Mouse (Mus musculus) stomach, postnatal 0 days (tissue): ENCODE results near the gene Sirt2. TPM values are rescaled to one million over a fixed set of nuclear protein-coding genes. Genes with fewer than 3 reads are reported as not detected.

Experiments
- ATAC-seq: fragments of 200-750 bp; cut with Nextera tagmentation; 2 replicates; pipeline ENCODE4 v1.8.0; 2017; ENCODE audit not compliant: low FRiP score, low TSS enrichment
- DNase-seq: peaks from one replicate; pipeline ENCODE4 v3.0.0-alpha.2; 2016; ENCODE audit warnings: low spot score
- H3K27ac ChIP-seq: fragments of 300-500 bp; sonication (generic); replicated peaks from 2 replicates; pipeline ENCODE4 v1.5.1; 2014; ENCODE audit warnings: mild to moderate bottlenecking, control low read depth
- H3K27me3 ChIP-seq: fragments of 300-500 bp; sonication (generic); 2 replicates; pipeline ENCODE4 v1.6.1; 2014; ENCODE audit warnings: low read length; ENCODE audit not compliant: control insufficient read depth, insufficient read depth
- H3K36me3 ChIP-seq: fragments of 300-500 bp; sonication (generic); 2 replicates; pipeline ENCODE4 v1.6.1; 2014; ENCODE audit warnings: low read length, mixed read lengths; ENCODE audit not compliant: control insufficient read depth, insufficient read depth
- H3K4me1 ChIP-seq: fragments of 300-500 bp; sonication (generic); replicated peaks from 2 replicates; pipeline ENCODE4 v1.6.1; 2014; ENCODE audit warnings: antibody characterized with exemption; ENCODE audit not compliant: control insufficient read depth, insufficient read depth
- H3K4me2 ChIP-seq: fragments of 300-500 bp; sonication (generic); replicated peaks from 2 replicates; pipeline ENCODE4 v1.6.1; 2014; ENCODE audit warnings: low read depth, mild to moderate bottlenecking, control low read depth, moderate library complexity
- H3K4me3 ChIP-seq: fragments of 300-500 bp; sonication (generic); 2 replicates; pipeline ENCODE4 v1.5.1; 2014; ENCODE audit warnings: low read depth, low read length, control low read depth
- H3K9ac ChIP-seq: fragments of 300-500 bp; sonication (generic); 2 replicates; pipeline ENCODE4 v1.6.1; 2014; ENCODE audit warnings: mild to moderate bottlenecking, low read length, control low read depth, mixed read lengths
- H3K9me3 ChIP-seq: fragments of 300-500 bp; sonication (generic); 2 replicates; pipeline ENCODE4 v1.6.1; 2016; ENCODE audit warnings: low read length; ENCODE audit not compliant: control insufficient read depth
- CTCF ChIP-seq: IDR thresholded peaks from 2 replicates; pipeline ENCODE4 v1.5.1; 2016; ENCODE audit warnings: antibody characterized with exemption, low read depth, mild to moderate bottlenecking, moderate library complexity
- EP300 ChIP-seq: optimal IDR thresholded peaks from 2 replicates; pipeline ENCODE3; 2016; ENCODE audit warnings: antibody characterized with exemption
- WGBS: fragments of 180-500 bp; shearing (Covaris S2); extraction: QIAGEN DNeasy Blood & Tissue Kit; methylation state at CpG from one replicate; pipeline ENCODE4 v1.1.7; 2014; 5-methylcytosine and 5-hydroxymethylcytosine counted together
- polyA plus RNA-seq: library from polyadenylated mRNA; unstranded; fragments of >200 nt; fragmentation: Nextera tagmentation; extraction: Ambion mirVana; gene quantifications from 2 replicates; pipeline ENCODE4 v1.2.1, GENCODE M21; 2015

Gene Sirt2
- polyA plus RNA-seq, 1 experiment from 2014 or later, result 35.3 TPM

DNA sequence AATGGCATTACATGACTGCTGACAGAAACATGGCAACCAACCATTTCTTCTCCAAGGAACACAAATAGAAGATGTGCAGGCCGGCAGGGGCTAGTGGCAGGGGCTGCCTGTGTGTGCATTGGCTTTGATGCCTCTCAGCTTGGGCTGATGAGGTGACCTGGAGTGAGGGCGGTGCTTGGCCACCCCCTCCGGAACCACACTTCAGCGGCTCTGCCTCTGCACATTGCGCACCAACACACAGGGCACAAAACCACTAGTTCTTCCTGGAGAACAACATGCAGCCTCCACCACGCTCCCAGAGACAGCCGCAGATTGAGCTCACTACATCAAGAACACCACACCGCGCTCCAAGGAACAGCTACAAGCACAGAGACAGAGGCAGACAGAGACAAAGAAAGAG lies 49.7 kb downstream of the Sirt2 start:
- Histone ChIP-seq H3K4me2 (no peak overlapping the region), H3K4me1 (peaks cover 7% of the 10 kb centered on the region)
- WGBS, result 78% methylated on average over 9 of the region's 9 CpGs

GRCm38 (mm10) chr7:28816920-28817319 lies 50.4 kb downstream of the Sirt2 start:
- TF ChIP-seq EP300, result no peak
- TF ChIP-seq CTCF, result no peak
- WGBS, result 91% methylated on average over 10 of the region's 10 CpGs
- Histone ChIP-seq H3K9ac (no peak overlapping the region), H3K27ac (no peak overlapping the region), H3K4me2 (no peak overlapping the region), H3K4me3 (no peak overlapping the region), H3K4me1 (peaks cover 7% of the 10 kb centered on the region), H3K9me3 (no peaks in the 10 kb centered on the region), H3K27me3 (no peaks in the 10 kb centered on the region), H3K36me3 (peaks cover 73% of the 10 kb centered on the region)
- DNase-seq, result no peak
- ATAC-seq, result no peak

More for the DNA sequence above, 49.7 kb downstream of the Sirt2 start:
- no peak for ATAC-seq
- Histone ChIP-seq H3K27me3 (no peaks in the 10 kb centered on the region), H3K4me3 (no peak overlapping the region), H3K9ac (no peak overlapping the region), H3K27ac (no peak overlapping the region), H3K9me3 (no peaks in the 10 kb centered on the region), H3K36me3 (peaks cover 68% of the 10 kb centered on the region)
- DNase-seq, result no peak
- TF ChIP-seq CTCF, result no peak
- TF ChIP-seq EP300, result no peak

GRCm38 (mm10) chr7:28817524-28817923 lies 51.0 kb downstream of the Sirt2 start:
- no peak overlapping the region for H3K4me2 ChIP-seq
- TF ChIP-seq CTCF, result no peak
- TF ChIP-seq EP300, result no peak
- WGBS, result 66% methylated on average over 6 of the region's 6 CpGs
- peaks cover 3% of the 10 kb centered on the region; the same call in 1 of the 2 replicates for H3K4me1 ChIP-seq
- peaks cover 79% of the 10 kb centered on the region for H3K36me3 ChIP-seq
- no peak overlapping the region for H3K9ac ChIP-seq
- H3K27ac ChIP-seq, result no peak overlapping the region
- DNase-seq (no peak), ATAC-seq (no peak)
- no peaks in the 10 kb centered on the region for H3K9me3 ChIP-seq
- H3K4me3 ChIP-seq, result no peak overlapping the region
- H3K27me3 ChIP-seq, result no peaks in the 10 kb centered on the region

- DNase-seq (no peak), ATAC-seq (no peak)
- H3K27me3 ChIP-seq, result no peaks in the 10 kb centered on the region
- H3K4me3 ChIP-seq, result no peak overlapping the region
- H3K9ac ChIP-seq, result no peak overlapping the region
- H3K27ac ChIP-seq, result 0 out of 2 replicates have a peak overlapping the region, but pooled peaks have one; percentile 24
- no peaks in the 10 kb centered on the region for H3K9me3 ChIP-seq
- H3K36me3 ChIP-seq, result peaks cover 80% of the 10 kb centered on the region
- no peak for TF ChIP-seq EP300
- no peak for TF ChIP-seq CTCF
- no peak overlapping the region for H3K4me2 ChIP-seq
- 70% methylated on average over 4 of the region's 4 CpGs for WGBS
- H3K4me1 ChIP-seq, result 0 out of 2 replicates have a peak, but pooled peaks cover 2% of the 10 kb centered on the region
These were observed 51.4 kb downstream of the Sirt2 start for GRCm38 (mm10) chr7:28817957-28818356.

DNA sequence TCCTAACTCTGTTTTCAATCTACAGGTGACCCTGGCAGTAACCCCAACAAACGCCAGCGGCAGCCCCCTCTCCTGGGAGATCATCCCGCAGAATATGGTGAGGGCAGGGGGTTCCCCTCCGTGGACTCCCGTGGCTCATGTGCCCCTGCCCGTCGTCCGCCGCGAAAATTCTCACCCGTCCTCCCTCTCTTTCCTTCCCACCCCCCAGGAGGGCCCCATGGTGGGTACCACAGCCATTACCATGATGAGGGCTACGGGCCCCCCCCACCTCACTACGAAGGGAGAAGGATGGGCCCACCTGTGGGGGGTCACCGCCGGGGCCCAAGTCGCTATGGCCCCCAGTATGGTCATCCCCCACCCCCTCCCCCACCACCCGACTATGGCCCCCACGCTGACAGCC lies 51.9 kb downstream of the Sirt2 start:
- TF ChIP-seq EP300 (no peak), CTCF (no peak)

DNA sequence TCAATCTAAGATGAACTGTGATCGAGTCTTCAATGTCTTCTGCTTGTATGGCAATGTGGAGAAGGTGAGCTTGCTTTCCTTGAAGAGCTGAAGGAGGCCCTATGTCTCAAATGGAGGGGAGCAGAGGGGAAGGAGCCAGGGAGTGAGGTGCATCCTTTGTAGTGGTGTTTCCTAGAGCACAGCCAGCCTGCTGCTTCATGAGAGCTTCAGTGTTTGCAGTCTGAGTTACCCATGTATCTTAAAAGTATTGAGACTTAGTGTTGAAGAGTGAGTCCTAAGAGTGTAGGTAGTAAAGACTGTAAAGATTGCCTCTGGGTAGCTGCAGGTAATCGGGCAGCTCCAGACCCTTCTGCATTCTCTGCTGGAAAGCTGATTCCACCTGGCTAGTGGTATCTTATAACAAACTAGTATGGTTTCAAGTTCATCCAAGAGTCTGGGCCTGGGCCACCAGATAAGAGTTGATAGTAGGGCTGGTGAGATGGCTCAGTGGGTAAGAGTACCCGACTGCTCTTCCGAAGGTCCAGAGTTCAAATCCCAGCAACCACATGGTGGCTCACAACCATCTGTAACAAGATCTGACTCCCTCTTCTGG lies 52.4 kb downstream of the Sirt2 start:
- H3K27me3 ChIP-seq, result no peaks in the 10 kb centered on the region
- H3K9ac ChIP-seq, result no peak overlapping the region
- H3K27ac ChIP-seq, result no peak overlapping the region
- H3K4me3 ChIP-seq, result no peak overlapping the region
- no peaks in the 10 kb centered on the region for H3K9me3 ChIP-seq
- ATAC-seq (no peak), DNase-seq (no peak)
- 85% methylated on average over 4 of the region's 4 CpGs for WGBS
- H3K36me3 ChIP-seq, result peaks cover 73% of the 10 kb centered on the region
- no peaks in the 10 kb centered on the region for H3K4me1 ChIP-seq
- H3K4me2 ChIP-seq, result no peak overlapping the region
- TF ChIP-seq EP300, result no peak
- no peak for TF ChIP-seq CTCF

More for the DNA sequence above, 51.9 kb downstream of the Sirt2 start:
- H3K27ac ChIP-seq, result 0 out of 2 replicates have a peak overlapping the region, but pooled peaks have one; percentile 24
- no peak for DNase-seq
- no peaks in the 10 kb centered on the region for H3K27me3 ChIP-seq
- H3K9me3 ChIP-seq, result no peaks in the 10 kb centered on the region
- H3K4me2 ChIP-seq, result no peak overlapping the region
- no peaks in the 10 kb centered on the region for H3K4me1 ChIP-seq
- WGBS, result 76% methylated on average over 18 of the region's 18 CpGs
- ATAC-seq, result no peak
- H3K36me3 ChIP-seq, result peaks cover 78% of the 10 kb centered on the region
- no peak overlapping the region for H3K9ac ChIP-seq
- no peak overlapping the region for H3K4me3 ChIP-seq
